Mouse (Mus musculus) retina, postnatal 7 days (tissue): ENCODE results near the gene Rnf168.
"Not testable (repeated sequence)": the region's sequence is repeated elsewhere in the genome, so short reads cannot be mapped to it uniquely, and the experiment has no call there.

Source experiments
- DNase-seq: peaks from one replicate; pipeline ENCODE4 v3.0.0-alpha.2; 2012; ENCODE audit warnings: low read depth, low spot score

Gene Rnf168

DNA sequence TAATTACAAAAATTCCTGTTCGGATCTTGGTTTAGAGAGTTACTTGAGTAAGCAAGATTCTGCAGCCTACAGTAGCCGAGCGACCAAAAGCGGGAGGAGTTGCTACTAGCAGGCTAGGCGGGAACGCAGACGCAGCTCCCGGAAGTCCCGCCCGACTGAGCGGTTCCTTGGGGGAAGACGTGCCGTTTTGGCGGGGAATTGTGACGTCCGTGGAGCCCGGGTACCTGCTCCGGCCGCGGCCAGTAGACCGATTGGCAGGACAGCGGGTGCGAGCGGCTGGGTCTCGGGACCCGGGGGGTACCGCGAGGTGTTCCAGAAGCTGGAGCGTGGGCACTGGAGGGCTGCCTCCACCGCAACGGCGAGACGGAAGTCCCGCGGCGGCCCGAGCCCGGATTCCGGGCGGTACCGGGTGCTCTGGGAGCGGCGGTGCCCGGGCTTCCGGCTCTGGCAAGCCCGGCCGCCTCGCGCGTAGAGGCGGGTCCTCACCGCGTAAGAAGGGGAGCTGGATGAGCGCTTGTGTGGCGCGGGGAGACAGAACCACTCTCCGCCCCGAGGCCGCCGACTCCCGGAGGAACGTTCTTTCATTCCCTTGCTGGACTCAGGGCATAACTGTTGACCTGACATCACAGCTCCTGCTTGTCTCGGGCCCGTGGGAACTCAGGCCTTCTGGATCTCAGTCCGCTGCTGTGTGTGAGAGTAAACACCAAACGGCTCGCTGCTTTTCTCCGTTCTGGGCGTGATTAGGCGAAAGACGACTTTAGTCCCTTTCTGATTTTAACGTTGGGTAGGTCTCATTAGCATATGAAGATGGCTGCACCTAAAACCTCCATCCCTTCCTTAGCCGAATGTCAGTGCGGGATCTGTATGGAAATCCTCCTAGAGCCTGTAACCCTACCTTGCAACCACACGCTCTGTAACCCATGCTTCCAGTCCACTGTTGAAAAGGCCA lies at the start of gene Rnf168:
Rnf168 (plus strand) TSS at position 152 of the 949 bp plus-strand sequence.
- DNase-seq: peak; percentile 68

DNA sequence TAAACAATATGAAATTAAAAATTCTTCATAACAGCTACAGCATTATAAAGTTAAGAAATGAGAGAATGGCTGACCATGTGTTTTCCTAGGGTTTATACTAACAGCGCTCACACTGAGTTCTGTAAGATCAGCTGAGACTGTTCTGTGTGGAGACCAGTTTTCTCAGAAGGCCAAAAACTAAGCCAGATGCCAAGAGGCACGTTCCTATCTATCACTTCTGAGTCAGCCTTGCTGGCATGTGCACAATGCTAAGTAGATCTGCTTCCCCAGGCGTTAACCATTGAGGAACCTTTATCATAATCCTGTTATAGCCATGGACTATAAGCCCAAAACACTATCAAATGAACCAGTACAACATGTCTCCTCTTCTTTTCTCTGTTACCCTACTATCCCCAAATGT lies 45.2 kb upstream of the Rnf168 start:
- DNase-seq: not testable (repeated sequence)

DNA sequence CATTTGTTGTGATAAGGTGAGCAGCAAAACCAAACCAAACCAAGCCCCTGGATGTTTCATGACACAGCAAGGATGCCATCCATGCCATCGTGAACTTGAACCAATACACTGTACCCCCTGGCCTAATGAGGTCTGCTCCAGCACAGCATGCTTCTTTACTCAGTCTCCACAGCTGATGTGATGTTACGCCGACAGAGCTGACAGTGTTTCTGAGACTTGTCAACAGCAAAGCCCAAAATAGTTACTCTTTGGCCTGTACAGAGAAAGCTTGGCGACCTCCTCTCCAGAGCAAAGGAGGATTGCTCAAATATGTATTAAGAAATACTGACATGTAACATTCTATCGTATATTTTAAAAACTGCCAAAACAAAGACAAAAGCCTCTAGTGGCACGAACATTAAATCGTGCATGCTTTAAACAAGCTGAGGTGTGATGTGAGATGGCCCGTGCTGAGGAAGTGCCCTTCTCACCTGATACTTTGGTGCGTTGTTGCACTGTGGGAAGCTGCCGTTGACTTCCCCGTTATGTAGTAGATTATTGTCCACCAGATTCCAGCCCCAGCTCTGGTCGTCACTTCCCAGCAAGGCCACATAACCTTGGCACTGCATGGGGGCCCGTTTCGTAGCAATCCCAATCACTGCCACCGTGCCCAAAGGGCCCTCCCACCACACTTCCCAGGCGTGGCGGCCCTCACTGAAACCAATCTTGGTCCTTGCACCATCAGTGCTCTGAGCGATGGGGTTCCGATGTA lies 39.2 kb upstream of the Rnf168 start:
- no peak for DNase-seq

DNA sequence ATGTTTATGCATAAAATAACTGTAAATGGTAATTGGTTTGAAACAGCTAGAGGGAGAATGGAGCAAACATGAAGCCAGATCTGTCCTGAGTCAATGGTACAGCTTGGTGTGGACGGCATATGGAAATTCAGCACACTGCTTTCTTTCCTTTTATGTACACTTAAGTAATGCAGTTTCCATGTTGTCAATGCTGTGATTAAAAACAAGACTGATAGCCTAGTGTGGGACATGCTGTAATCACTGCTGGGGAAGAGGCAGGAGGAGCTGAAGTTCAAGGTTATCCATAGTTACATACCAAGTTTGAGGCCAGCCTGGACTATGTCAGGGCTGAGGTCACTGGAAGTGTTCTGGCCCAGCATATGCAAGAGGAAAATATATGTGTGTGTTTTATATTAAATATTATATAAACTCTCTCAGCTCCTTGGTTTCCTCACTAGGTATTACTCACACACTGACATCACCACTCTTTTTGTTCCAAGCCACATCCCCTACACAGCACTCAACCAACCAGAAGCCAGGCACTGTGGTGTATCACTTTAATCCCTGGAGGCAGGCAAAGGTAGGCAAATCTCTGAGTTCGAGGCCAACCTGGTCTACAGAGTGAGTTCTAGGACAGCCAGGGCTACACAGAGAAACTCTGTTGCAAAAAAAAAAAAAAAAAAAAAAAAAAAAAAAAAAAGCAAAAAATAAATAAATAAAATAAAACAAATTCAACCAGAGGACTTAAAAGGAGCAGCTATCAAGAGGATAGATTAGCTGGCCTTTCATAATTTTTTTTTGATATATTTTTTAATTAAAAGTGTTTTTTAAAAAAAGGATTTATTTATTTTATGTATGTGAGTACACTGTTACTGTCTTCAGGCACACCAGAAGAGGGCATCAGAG lies 37.6 kb upstream of the Rnf168 start:
- DNase-seq: no peak

DNA sequence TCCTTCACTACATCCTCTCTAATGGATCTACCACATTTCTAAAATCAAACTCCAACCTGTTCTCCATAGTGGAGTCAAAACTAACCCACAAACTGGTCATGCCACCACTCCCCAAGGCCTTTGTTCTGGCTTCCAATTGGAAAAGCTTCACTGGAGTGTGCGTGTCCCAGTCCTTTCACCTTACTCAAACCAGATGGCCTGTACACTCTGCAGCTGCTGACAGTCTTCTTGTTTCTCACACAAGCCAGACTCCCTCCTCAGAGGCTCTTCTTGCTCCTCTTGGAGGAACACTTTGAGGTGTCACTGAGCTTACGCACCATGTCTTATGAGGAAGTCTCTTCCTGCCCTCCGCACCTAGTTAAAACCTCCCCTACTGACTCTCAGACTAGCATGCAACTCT lies 33.4 kb upstream of the Rnf168 start:
- no peak for DNase-seq

DNA sequence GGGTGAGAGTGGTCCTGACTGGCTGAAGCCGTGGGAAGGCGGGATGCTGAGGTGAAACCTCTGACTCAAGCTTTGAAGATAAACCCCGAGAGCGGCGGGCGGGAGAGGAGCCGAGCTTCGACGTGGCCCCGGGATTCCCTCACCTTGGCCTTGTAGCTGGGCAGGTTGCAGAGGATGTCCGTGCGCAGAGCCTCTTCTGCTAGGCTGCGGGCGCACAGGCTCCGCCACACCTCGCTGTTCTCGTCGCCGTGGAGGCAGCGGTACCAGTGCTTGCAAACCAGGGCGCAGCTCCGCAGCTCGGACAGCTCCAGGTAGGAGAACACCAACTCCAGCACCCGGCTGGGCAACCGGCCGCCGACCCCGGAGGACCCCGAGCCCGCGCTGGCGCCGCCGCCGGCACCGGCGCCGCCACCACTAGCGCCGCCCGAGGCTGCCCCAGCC lies 30.9 kb upstream of the Rnf168 start:
- peak; percentile 14 for DNase-seq

DNA sequence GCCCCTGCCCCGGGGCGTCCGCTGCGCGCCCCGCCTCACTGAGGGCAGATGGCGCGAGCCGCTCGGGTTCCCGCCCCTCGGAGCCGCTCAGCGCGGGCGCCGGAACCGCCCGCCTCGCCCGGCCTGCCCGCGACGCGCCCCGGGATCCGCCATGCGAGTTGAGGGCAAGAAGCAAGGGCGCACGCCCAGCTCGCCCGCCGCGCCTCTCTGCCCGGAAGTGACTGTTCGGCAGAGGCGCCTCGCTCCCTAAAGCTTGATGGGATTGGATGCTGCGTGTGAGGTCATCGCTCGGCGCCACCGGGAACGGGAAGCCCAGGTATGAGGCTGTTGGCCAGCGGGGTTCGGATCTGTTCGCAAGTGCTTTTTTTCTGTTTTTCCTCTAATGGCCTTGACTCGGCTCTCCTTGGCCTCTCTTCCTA lies 30.3 kb upstream of the Rnf168 start, which contains the start of the genes Fbxo45 and Wdr53:
Fbxo45 (minus strand) TSS at position 207 of the 419 bp plus-strand sequence.
Wdr53 (plus strand) TSS at position 276 of the 419 bp plus-strand sequence.
- peak; percentile 92 for DNase-seq

DNA sequence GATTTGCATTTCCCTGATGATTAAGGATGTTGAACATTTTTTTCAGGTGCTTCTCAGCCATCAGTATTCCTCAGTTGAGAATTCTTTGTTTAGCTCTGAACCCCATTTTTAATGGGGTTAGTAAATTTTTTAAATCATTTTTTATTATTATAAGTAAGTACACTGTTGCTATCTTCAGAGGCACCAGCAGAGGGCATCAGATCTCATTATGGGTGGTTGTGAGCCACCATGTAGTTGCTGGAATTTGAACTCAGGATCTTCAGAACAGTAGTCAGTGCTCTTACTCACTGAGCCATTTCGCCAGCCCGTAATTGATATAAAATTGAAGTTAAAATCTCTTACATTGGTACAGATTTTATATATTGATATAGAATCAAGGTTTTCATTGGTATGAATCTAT lies 13.0 kb upstream of the Rnf168 start:
- DNase-seq: not testable (repeated sequence)

DNA sequence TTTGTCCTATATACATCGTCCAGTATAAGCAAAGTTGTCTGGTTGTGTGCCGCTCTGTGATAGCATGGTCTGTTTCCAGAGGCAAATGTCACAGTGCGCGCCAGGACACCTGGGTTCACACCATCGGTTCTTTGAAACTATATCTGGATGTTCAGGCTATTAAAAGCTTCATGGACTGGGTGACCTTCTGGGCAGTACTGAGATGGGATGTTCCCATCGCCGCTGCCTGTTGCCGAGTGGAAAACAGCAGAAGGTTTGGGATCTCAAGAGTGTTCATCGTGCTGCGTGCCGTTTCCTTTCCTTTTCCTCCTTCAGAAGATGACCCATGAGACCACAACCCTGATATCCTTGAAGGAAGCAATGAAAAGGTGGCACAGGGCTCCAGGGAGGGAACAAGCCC lies 6.0 kb upstream of the Rnf168 start, which contains the start of gene Smco1:
Smco1 (plus strand) TSS at position 178 of the 400 bp plus-strand sequence.
- no peak for DNase-seq

DNA sequence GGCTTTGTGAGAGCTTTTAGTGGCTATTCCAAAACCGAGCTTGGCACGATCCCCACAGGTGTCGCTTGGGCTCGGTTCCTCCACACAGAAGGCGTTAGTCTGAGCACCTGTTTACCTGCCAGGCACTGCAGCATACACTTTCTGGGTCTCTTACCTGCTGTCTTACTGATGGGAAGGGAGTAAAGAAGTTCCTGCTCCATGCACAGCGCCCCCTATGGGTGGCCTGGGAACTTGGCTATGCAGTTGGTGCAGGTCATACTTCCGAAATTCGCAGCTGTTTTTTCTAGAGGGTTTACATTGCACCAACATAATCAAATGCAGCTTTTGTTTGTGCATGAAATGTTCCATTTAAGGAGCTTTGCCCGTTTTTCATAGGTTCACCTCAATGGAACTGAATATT lies 3.9 kb upstream of the Rnf168 start:
- DNase-seq: no peak

DNA sequence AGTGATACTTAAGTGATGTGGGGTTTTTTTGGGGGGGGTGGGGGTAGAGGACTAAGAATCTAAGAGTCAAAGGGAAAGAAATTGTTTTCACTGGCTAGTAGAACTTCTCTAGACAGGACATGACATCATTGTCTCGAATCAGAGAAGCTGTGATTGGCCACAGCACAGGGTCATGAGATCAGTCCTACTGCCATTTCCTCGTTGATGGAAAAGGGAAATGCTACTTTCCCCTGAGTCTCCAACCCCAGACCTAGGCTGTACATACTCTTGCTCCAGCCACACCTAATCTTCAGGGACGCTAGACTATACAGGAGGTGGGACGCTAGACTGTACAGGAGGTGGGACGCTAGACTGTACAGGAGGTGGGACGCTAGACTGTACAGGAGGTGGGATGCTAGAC lies 2.2 kb upstream of the Rnf168 start:
- no peak for DNase-seq

DNA sequence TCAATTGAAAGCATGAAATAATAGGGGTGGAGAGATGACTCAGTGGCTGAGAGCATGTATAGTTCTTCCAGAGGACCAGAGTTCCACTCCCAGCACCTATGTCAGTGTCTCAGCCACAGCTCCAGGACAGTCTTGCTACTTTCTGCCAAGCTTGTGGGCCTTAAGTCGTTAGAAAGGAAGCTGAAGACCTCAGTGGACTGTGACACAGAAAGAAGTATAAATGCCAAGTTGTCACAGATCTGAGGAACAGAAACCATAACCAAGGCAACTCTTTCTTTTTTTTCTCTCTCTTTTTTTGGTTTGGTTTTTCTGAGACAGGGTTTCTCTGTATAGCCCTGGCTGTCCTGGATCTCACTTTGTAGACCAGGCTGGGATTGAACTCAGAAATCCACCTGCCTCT lies 1.4 kb upstream of the Rnf168 start:
- DNase-seq: no peak

DNA sequence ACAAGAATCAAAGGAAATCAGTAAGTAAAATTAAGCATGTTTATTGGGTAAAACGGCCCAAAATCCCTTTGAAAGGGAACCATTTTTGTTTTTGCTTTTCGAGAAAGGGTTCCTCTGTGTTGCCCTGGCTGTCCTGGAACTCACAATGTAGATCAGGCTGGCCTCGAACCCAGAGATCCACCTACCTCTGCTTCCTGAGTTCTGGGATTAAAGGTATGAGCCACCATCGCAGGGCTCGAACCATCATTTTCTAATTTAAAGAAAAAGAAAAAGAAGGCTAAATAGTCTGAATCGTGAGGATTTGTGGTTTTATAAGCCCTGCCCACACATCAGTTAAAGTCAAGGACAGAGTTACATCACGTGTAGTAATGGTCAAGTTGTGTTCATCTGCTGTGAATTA lies 1.1 kb downstream of the Rnf168 start:
- no peak for DNase-seq

DNA sequence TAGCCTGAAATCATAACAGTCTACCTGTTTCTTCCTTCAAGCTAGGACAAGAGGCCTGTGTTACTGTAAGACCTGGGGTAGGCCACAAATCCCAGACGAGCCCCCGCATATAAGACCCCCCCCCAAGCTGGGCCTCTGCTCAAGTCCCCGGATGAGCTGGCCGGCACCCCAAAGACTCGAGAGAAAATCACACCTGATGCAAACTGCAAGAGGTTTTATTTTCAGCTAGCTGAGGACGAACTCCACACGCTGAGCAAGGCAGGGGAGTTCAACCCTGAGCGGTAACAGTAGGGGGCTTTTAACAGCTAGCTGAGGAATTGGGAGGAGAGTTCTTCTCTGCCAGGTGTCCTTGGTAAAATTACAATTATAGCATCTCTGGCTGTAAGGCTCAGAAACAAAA lies 3.0 kb downstream of the Rnf168 start:
- DNase-seq: no peak

DNA sequence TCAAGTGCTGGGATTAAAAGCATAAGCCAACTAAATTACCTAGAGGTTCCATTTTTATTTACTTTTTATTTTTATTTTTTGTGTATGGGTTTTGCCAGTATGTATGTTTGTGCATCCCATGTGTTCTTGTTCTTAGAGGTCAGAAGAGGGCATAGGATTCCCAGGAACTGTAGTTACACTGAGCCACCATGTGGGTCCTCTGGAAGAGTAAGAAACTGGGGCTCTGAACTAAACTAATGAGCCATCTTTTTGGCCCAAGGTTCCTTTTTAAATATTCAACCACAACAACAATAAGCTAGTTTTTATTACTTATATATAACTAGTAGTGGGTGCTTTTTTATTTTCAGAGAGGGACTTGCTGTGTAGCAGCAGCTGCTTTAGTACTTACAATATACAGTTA lies 5.3 kb downstream of the Rnf168 start:
- no peak for DNase-seq

DNA sequence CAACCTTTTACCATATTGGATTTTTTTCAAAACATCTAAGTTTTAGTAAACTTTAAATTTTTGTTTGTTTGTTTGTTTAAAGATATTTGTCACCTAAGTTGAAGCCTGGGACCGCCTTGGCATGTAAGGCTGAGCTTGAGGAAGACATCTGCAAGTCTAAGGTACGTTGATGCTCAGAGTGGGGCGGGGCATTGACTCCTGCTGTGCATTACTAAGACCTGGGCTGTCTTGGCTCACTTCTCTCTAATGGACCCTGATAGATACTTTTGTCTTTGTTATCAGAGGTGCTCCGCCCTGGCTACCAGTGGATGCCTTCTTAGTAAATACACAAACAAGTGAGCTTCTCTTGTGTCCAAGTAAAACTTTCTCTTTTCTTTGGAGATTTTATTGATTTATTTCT lies 14.6 kb downstream of the Rnf168 start:
- no peak for DNase-seq

DNA sequence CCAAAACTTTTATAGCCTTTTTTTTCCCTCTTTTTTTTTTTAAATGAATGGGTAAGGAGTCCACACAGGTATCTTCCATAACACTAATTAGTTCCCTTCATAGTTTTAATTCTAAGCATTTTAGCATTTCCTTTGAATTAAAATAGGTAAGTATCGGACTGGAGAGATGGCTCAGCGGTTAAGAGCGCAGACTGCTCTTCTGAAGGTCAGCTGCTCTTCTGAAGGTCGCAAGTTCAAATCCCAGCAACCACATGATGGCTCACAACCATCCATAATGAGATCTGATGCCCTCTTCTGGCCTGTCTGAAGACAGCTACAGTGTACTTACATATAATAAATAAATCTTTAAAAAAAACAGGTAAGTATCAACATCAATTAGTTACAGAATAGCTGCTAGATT lies 22.4 kb downstream of the Rnf168 start:
- DNase-seq: not testable (repeated sequence)

DNA sequence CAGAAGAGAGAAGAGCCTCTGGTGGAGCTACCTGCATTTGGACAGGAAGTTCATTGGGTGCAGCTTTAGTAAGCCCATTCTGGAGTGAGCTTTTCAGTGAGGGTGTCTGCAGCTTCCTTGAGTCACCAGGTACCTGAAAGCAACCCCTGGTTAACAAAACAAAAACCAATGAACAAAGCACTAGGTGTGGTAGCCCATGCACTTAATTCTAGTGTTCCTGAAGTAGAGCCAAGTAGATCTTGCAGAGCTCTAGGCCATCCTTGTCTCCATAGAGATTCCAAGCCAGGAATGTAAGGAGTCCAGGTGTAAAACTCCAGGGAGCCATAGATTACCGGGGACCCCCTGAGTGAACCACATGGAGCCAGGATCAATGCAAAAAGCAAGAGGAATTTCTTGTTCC lies 25.8 kb downstream of the Rnf168 start:
- no peak for DNase-seq

DNA sequence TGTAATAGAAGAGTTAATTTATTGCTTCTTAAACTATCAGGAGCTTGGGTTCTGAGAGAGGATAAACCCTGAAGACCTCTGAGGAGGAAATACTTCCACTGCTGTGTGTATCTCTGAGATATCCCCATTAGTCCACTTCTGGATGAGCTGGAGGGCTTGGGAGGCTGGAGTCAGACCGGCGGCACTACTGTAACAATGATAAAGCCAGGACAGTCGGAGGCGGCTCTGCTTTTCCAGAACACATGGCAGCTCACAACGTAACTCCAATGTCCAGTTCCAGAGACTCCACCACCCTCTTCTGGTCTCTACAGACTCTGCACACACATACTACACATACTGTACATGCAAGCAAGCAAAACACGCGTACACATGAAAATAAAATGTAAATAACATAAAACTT lies 26.6 kb downstream of the Rnf168 start:
- no peak for DNase-seq

DNA sequence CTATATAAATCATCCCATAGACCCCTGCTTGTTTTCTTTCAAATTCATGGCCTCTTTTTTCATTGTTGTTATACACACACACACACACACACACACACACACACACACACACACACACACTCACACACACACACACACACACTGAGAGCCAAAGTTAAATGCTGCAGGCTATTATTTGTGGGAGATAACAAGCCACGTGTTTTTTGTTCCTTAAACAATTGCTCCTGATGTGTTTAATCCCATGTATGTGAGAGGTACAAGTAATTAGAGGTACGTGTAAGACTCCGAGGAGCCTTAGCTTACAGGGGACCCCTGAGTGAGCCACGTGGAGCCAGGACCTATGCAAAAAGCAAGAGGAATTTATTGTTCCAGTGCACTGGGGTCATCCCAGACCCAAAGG lies 34.7 kb downstream of the Rnf168 start:
- DNase-seq: no peak

DNA sequence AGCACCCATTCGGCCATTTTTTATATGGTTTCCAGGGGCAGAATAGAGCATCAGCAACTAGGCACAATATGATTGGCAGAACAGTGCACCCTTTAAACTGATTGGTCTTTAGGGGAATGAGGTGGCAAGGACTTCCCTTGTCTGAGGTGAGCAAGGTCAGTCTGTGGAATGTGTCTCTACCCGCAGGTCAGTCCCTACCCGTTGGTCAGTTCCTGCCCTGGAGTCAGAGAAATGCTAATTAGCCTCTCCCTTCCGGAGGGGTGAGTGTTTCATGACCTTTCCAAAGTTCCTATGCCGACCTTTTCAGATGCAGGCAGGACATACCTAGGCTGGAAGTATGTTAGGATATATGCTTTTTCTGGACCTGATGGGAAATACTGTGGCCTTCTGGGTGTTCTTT lies 35.1 kb downstream of the Rnf168 start:
- no peak for DNase-seq
